Mouse (Mus musculus): ENCODE measurements around the gene Shisal2a. TPM values are rescaled to one million over a fixed set of nuclear protein-coding genes. Genes with fewer than 3 reads are reported as not detected.
A peak's percentile ranks its signal among the peaks of the same experiment; 100 is the strongest.

Shisal2a gene
- polyA plus RNA-seq, 1 experiment from 2014 or later = 4.5 TPM

DNA sequence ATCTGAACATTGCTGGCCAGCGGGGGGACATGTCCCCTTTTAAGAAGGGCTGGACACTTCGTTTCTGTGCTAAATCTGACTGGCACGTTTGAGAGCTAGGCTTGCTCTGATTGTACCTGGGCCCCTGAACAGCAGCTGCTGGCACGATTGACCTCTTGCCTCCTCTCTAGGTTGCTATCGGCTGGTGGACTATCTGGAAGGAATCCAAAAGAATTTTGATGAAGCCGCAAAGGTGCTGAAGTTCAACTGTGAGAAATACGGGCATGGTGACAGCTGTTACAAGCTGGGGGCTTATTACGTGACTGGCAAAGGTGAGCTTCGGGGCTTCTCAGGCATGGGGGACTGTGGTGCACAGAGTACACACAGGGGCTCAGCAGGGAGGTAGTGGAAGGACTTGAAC lies 51.1 kb downstream of the Shisal2a start:
- Histone ChIP-seq H3K9me3 (no peaks in the 10 kb centered on the region), H3K36me3 (peaks cover 47% of the 10 kb centered on the region), H3K4me3 (replicated peaks) (no peak overlapping the region), H3K4me1 (replicated peaks) (peaks cover 18% of the 10 kb centered on the region), H3K4me2 (replicated peaks) (no peak overlapping the region), H3K9ac (replicated peaks) (0 out of 2 replicates have a peak overlapping the region, but pooled peaks have one; percentile 10), H3K27me3 (no peaks in the 10 kb centered on the region), H3K27ac (no peak overlapping the region)
- WGBS = 88% methylated on average over 9 of the region's 9 CpGs
- no peak for ATAC-seq

DNA sequence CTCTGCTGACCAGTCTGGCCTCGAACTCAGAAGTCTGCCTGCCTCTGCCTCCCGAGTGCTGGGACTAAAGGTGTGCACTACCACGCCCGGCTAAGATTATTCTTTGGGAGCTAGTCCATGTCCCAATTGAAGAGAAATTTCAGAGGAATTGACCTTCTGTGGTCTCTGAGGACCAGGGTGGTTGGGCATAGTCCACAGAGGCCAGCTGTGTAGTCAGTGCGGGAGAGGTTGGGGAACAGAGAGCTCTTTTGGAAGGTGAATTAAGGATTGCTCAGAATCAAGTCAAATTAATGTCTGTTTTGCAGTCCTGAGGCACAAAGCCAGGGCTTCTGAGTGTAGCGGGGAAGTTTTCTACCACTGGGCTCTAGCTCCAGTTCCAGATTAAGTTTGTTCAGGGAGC lies 53.3 kb downstream of the Shisal2a start:
- Histone ChIP-seq H3K27me3 (no peaks in the 10 kb centered on the region), H3K27ac (no peak overlapping the region), H3K4me1 (replicated peaks) (peaks cover 19% of the 10 kb centered on the region), H3K36me3 (peaks cover 26% of the 10 kb centered on the region), H3K4me3 (replicated peaks) (no peak overlapping the region), H3K4me2 (replicated peaks) (no peak overlapping the region), H3K9ac (replicated peaks) (no peak overlapping the region), H3K9me3 (no peaks in the 10 kb centered on the region)
- no peak for ATAC-seq
- 98% methylated on average over 6 of the region's 6 CpGs for whole genome bisulfite sequencing

DNA sequence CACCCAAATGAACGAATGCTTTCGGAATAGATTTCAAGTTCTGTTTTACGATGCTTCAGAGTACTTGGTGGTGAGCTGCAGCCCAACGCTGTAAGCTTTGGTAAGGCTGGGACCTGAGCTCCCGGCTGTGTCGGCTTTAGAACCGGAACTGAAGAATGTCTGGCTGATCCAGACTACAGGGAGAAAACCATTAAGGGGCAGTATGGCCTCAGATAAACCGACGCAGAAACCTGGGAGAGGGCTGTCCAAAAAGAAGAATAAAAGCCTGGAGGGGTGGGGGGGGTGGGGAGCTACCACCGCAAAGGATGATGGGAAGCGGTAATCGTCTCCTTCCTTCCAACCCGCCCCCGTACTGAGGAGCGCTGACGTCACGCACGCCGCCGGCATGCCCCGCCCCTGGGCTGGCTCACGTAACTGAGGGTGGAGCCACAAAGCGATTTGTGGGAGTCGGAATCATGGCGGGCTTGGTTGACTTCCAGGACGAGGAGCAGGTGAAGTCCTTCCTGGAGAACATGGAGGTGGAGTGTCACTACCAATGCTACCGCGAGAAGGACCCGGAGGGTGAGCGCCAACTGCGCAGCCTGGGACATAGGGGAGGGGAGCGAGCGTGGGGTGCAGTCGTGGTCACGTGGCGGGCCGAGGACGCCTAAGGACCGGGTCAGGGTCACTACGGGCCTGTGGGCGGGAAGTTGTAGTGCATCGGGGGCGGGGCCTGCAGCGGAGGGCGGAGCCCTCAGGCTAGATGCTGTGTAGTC lies 55.2 kb downstream of the Shisal2a start, which contains the start of gene Coa7:
Coa7 (plus strand) TSS at position 411 of the 755 bp plus-strand sequence.
- Histone ChIP-seq H3K9ac (replicated peaks) (peak within 1 kb of the TSS; percentile 64), H3K4me1 (replicated peaks) (peaks cover 19% of the 10 kb centered on the region), H3K9me3 (no peaks in the 10 kb centered on the region), H3K27me3 (no peaks in the 10 kb centered on the region), H3K4me2 (replicated peaks) (peak within 1 kb of the TSS; percentile 65), H3K27ac (peak within 1 kb of the TSS; percentile 95), H3K4me3 (replicated peaks) (peak within 1 kb of the TSS; percentile 62), H3K36me3 (peaks cover 16% of the 10 kb centered on the region)
- WGBS = under 1% methylated on average over 44 of the region's 45 CpGs
- peak; percentile 92 for ATAC-seq

DNA sequence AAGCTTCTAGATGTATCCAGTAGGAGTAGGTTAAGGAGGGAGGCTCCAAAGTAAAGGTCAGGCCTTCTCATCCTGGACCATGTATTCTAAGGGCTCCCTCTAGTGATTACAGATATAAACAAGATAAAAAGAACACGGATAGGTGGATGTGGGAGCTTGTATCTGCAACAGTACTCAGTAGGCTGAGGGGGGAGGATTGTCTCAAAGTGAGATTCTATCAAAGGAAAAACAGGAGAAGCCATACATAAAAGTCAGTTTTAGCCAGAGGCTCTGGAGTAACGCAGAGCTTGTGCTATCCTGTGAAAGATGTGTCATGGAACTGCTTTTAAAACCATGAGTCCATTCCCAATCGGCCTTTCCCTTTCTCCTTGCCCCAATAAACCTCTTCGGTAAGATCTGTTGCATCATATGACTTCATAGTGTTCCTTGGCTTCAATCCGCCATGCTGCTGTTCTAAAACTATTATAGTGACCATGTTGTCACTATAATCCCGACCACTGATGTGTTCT lies 56.0 kb downstream of the Shisal2a start:
- Histone ChIP-seq H3K27me3 (no peaks in the 10 kb centered on the region), H3K36me3 (peaks cover 9% of the 10 kb centered on the region), H3K4me1 (replicated peaks) (peaks cover 19% of the 10 kb centered on the region), H3K9ac (replicated peaks) (peak overlapping the region; percentile 64), H3K27ac (peak overlapping the region; percentile 95), H3K4me2 (replicated peaks) (peak overlapping the region; percentile 65), H3K4me3 (replicated peaks) (peak overlapping the region; percentile 62), H3K9me3 (no peaks in the 10 kb centered on the region)
- WGBS = 32% methylated on average over 6 of the region's 6 CpGs
- ATAC-seq = peak; percentile 15

DNA sequence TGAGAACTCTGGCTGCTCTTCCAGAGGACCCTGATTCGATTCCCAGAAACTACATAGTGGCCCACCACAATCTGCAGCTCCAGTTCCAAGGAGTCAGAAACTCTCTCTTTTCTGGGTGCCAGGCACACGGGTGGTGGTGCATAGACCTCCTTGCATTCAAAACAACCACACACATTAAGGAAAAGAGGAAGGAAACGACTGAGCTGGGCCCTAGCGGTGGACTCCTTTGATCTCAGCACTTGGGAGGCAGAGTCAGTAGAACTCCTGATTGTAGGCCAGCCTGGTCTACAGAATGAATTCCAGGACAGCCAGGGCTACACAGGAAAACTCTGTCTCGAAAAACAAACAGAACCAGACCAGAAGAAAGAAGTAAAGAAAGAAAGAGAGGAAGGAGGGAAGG lies 59.6 kb downstream of the Shisal2a start:
- WGBS = 74% methylated on average over 5 of the region's 5 CpGs
- no peak for ATAC-seq

DNA sequence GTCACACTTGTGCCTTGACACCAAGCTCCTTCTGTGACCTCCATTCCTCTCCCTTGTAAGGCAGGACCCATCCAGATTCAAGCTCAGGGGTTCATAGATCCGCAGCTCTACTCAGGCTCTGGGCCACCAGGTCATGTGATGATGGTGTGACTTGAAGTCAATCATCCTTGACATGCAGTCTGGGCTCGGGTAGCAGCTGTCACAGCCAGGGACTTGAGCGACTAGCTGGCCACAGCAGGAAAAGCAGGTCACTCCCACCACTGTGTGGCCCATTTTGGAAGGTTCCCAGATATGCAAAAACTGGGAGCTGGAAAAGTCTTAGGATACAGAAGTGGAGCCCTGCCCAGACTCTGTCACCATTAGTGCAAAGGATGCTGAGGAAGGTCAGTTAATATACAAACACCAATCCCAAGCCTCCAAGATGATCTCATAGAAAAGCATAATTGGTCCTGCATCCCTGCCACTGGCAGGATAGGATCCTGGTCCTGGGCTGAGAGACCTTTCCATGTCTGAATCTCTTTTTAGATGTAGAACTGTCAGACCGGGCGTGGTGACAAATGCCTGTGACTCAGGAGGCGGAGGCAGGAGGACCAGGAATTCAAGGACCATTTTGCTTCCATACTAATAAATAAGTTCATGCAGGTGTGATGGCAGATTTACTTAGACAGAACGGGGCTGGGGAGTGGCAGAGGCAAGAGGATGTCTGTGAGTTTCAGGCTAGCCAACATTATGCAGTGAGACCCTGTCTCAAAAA lies 62.3 kb downstream of the Shisal2a start:
- Histone ChIP-seq H3K4me3 (replicated peaks) (no peak overlapping the region), H3K4me1 (replicated peaks) (no peaks in the 10 kb centered on the region), H3K27ac (no peak overlapping the region), H3K4me2 (replicated peaks) (no peak overlapping the region), H3K36me3 (no peaks in the 10 kb centered on the region), H3K9ac (replicated peaks) (no peak overlapping the region), H3K9me3 (no peaks in the 10 kb centered on the region), H3K27me3 (no peaks in the 10 kb centered on the region)
- ATAC-seq = no peak
- 80% methylated on average over 7 of the region's 7 CpGs for WGBS

More for the DNA sequence above, 59.6 kb downstream of the Shisal2a start:
- Histone ChIP-seq H3K36me3 (no peaks in the 10 kb centered on the region), H3K9ac (replicated peaks) (no peak overlapping the region), H3K27me3 (no peaks in the 10 kb centered on the region), H3K27ac (no peak overlapping the region), H3K4me2 (replicated peaks) (no peak overlapping the region), H3K9me3 (no peaks in the 10 kb centered on the region), H3K4me1 (replicated peaks) (peaks cover 8% of the 10 kb centered on the region), H3K4me3 (replicated peaks) (no peak overlapping the region)

DNA sequence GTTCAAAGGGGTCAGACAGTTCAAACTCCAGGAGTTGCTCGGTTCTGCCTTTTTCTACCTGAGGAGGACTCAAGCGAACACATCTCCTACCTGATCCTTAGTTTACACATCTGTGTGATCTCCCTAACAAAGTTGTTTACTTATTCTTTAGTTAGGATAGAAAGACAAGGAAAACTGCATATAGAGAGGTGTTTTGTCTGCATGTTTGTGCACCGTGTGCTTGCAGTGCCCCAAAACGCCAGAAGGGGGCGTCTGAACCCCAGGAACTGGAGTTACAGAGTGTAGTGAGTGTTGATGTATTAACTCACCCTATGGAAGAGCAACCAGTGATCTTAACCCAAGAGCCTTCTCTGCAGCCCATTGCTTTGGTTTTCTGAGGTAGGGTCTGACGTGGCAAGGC lies 63.4 kb downstream of the Shisal2a start:
- Histone ChIP-seq H3K27me3 (no peaks in the 10 kb centered on the region), H3K27ac (no peak overlapping the region), H3K4me3 (replicated peaks) (no peak overlapping the region), H3K9me3 (no peaks in the 10 kb centered on the region), H3K4me2 (replicated peaks) (no peak overlapping the region), H3K4me1 (replicated peaks) (no peaks in the 10 kb centered on the region), H3K9ac (replicated peaks) (no peak overlapping the region), H3K36me3 (no peaks in the 10 kb centered on the region)
- WGBS = 69% methylated on average over 6 of the region's 6 CpGs
- no peak for ATAC-seq

DNA sequence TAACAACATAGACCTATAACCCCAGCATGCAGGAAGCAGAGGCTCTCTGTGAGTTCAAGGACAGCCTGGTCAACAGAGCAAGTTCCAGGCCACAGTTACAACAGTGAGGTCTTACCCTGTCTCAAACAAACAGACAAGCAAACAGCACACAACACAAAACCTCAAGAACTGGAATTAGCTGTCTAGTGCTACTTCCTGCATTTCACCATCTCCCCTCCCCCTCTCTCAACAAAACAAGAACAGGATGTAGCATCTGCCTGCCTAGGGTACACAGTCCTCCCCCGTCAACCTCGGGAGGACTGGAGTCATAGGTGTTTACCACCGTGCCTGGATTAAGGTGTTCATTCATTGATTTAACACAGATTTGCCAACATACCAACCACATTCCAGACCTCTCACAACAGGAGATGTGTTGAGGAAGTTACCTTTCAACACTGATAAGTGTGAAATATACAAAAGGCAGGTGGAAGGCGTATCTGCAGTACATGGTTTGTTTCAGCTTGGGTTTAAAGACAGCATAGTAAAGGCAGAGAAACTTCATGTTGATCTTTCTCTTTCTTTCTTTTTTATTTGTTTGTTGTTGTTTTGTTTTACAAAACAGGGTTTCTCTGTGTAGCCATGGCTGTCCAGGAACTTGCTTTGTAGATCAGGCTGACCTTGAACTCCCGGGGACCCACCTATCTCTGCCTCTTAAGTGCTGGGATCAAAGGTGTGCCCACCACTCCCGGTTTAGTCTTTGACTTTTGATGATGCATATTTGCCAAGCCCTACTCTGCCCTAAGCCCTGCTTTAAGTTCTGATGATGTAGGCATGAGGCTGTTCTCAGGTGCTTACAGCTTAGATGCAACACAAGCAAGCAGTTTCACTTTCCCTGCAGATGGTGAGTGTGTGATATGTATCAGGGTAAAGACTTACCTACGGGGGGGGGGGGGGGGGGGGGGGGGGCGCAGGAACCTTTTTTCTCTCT lies 64.2 kb downstream of the Shisal2a start:
- WGBS = 82% methylated on average over 6 of the region's 8 CpGs
- no peak overlapping the region for H3K27ac ChIP-seq
- H3K9ac ChIP-seq (replicated peaks) = no peak overlapping the region
- no peaks in the 10 kb centered on the region for H3K9me3 ChIP-seq
- no peak for ATAC-seq
- H3K4me1 ChIP-seq (replicated peaks) = no peaks in the 10 kb centered on the region
- no peak overlapping the region for H3K4me2 ChIP-seq (replicated peaks)
- H3K4me3 ChIP-seq (replicated peaks) = no peak overlapping the region
- H3K27me3 ChIP-seq = no peaks in the 10 kb centered on the region
- no peaks in the 10 kb centered on the region for H3K36me3 ChIP-seq

Other genes with a start within 250 kb of the Shisal2a start
- gene Scp2, start 238.4 kb downstream of the Shisal2a start, polyA plus RNA-seq (2015; fragmentation: Nextera tagmentation; extraction: Ambion mirVana) = 222 and 228 TPM in 2 replicates
- gene Echdc2, start 217.9 kb downstream of the Shisal2a start, polyA plus RNA-seq (2015; fragmentation: Nextera tagmentation; extraction: Ambion mirVana) = 6.6 and 6.7 TPM in 2 replicates
- not detected in 2 replicates for gene Zyg11a, start 165.3 kb downstream of the Shisal2a start, polyA plus RNA-seq (2015; fragmentation: Nextera tagmentation; extraction: Ambion mirVana)
- gene Zyg11b, start 82.3 kb downstream of the Shisal2a start, polyA plus RNA-seq (2015; fragmentation: Nextera tagmentation; extraction: Ambion mirVana) = 30.3 and 30.9 TPM in 2 replicates
- 49.5 and 50.5 TPM in 2 replicates for gene Coa7, start 55.2 kb downstream of the Shisal2a start, polyA plus RNA-seq (2015; fragmentation: Nextera tagmentation; extraction: Ambion mirVana)
- 24.7 and 26.2 TPM in 2 replicates for gene Gpx7, start 23.6 kb upstream of the Shisal2a start, polyA plus RNA-seq (2015; fragmentation: Nextera tagmentation; extraction: Ambion mirVana)
- 92.4 and 97.6 TPM in 2 replicates for gene Tut4, start 76.1 kb upstream of the Shisal2a start, polyA plus RNA-seq (2015; fragmentation: Nextera tagmentation; extraction: Ambion mirVana)
- 93.4 and 104 TPM in 2 replicates for gene Prpf38a, start 196.0 kb upstream of the Shisal2a start, polyA plus RNA-seq (2015; fragmentation: Nextera tagmentation; extraction: Ambion mirVana)
- 3.5 and 4.1 TPM in 2 replicates for gene Orc1, start 196.1 kb upstream of the Shisal2a start, polyA plus RNA-seq (2015; fragmentation: Nextera tagmentation; extraction: Ambion mirVana)
- gene Cc2d1b, start 236.6 kb upstream of the Shisal2a start, polyA plus RNA-seq (2015; fragmentation: Nextera tagmentation; extraction: Ambion mirVana) = 19.7 and 20.5 TPM in 2 replicates